Mouse (Mus musculus): ENCODE measurements around the gene Olfr1102. TPM values are rescaled to one million over a fixed set of nuclear protein-coding genes. Genes with fewer than 3 reads are reported as not detected.

Olfr1102 gene
- total RNA-seq (2017): not detected in 3 replicates

DNA sequence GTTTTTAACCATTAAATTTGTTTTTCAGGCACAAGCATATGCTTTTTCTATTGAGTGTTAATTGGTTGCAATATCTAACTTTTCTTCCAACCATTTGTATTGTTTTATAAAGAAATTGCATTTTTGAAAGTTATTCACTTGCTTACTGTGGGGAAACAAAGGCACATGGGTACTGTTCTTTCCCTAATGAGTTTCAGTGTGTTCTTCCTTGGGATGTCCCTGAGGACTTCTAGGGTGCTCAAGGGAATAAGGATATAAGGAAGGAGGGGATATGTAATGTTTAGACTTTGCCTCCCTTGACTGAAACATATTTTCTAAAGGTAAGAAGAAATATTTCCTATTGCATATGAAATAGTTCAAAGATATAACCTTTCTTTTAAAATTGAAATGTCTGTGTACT is at the start of gene Olfr1102:
Gene Olfr1102, plus strand, starts transcription at position 301 of the 400 bp plus-strand sequence.
- ATAC-seq (replicated peaks; ENCODE audit: insufficient number of reproducible peaks, low FRiP score, low TSS enrichment, poor library complexity, severe bottlenecking): no peak

- no peak for ATAC-seq (replicated peaks; ENCODE audit: insufficient number of reproducible peaks, low FRiP score, low TSS enrichment, poor library complexity, severe bottlenecking)
These were observed 37.6 kb upstream of the Olfr1102 start, which contains the start of gene Olfr1099 for GRCm38 (mm10) chr2:86960593-86960992. Gene Olfr1099 (minus strand): TSS chr2:86960693.

- ATAC-seq (replicated peaks; ENCODE audit: insufficient number of reproducible peaks, low FRiP score, low TSS enrichment, poor library complexity, severe bottlenecking): no peak
These were observed 18.3 kb upstream of the Olfr1102 start, which contains the start of gene Olfr1100 for GRCm38 (mm10) chr2:86979854-86980253. Gene Olfr1100 (minus strand): TSS chr2:86979954.

DNA sequence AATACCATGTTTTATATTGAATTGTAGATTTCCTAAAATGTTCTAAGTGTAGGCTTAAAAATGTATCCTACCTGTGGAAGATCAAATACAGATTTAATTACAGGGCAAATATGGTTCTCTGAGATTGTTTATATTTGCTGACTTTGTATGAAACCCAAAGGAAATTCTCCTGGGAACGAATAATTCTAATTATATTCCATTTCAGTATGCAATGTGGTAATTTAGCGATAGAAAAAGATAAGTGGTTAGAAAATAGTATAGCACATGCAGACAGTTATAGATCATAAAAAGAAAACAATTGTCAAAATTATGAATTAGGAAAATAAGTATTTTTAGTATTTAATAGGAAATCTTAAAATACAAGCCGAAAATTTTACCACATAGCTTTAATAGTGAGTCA is 7.1 kb upstream of the Olfr1102 start, which contains the start of gene Olfr1101:
Gene Olfr1101, minus strand, starts transcription at position 101 of the 400 bp plus-strand sequence.
- no peak for ATAC-seq (replicated peaks; ENCODE audit: insufficient number of reproducible peaks, low FRiP score, low TSS enrichment, poor library complexity, severe bottlenecking)

DNA sequence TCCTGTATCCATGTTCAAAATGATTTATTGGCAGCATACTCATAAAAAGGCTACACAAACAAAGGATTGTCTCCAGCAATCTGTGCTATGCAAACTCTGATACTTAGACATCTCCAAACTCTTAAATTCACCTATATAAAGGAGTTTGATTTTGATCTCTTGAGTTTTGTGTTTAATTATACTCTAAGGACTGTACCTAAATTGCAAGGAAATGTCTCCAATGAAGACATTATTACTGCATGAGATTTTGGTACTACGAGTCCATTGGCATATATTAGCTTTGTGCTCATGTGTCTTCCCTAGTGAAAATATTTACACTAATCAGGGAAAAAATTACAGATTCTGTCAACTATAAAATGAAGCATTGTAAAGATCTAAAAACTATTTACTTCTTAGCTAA is 28.8 kb downstream of the Olfr1102 start, which contains the start of gene Olfr1104:
Gene Olfr1104, minus strand, starts transcription at position 101 of the 400 bp plus-strand sequence.
- ATAC-seq (replicated peaks; ENCODE audit: insufficient number of reproducible peaks, low FRiP score, low TSS enrichment, poor library complexity, severe bottlenecking): no peak

DNA sequence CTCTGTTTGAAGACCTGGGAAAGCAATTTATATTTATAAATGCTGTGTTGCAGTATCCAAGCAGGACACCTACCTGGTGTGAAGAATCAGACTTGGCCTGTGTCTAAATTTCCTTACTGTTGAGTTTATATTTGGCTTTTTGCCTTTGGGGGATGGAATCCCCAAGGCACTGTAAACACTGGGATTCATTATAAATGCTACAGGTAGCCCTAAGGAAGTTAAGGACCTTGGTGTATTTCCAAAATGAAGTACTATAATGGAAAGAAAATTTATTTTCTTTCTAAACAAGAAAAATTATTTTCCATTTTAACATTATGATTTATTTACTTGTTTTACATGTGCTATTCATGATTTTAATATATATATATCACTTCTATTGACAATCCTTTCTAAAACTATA is 38.2 kb downstream of the Olfr1102 start, which contains the start of gene Olfr1105:
Gene Olfr1105, minus strand, starts transcription at position 101 of the 400 bp plus-strand sequence.
- no peak for ATAC-seq (replicated peaks; ENCODE audit: insufficient number of reproducible peaks, low FRiP score, low TSS enrichment, poor library complexity, severe bottlenecking)

GRCm38 (mm10) chr2:87052173-87052572 is 54.0 kb downstream of the Olfr1102 start, which contains the start of gene Olfr1106:
Gene Olfr1106 (minus strand): TSS chr2:87052273.
- ATAC-seq (replicated peaks; ENCODE audit: insufficient number of reproducible peaks, low FRiP score, low TSS enrichment, poor library complexity, severe bottlenecking): no peak

Other genes with a start within 250 kb of the Olfr1102 start
- not detected in 3 replicates for gene Olfr1090, start 239.4 kb upstream of the Olfr1102 start, total RNA-seq (2017)
- gene Olfr1093, start 215.9 kb upstream of the Olfr1102 start, total RNA-seq (2017): not detected in 3 replicates
- gene Olfr141, start 188.4 kb upstream of the Olfr1102 start, total RNA-seq (2017): not detected in 3 replicates
- gene Olfr1094, start 173.7 kb upstream of the Olfr1102 start, total RNA-seq (2017): not detected in 3 replicates
- gene Olfr1095, start 146.7 kb upstream of the Olfr1102 start, total RNA-seq (2017): not detected in 3 replicates
- not detected in 3 replicates for gene Gm13723, start 123.6 kb upstream of the Olfr1102 start, total RNA-seq (2017)
- gene Olfr1097, start 106.2 kb upstream of the Olfr1102 start, total RNA-seq (2017): not detected in 3 replicates
- gene Olfr1098, start 73.9 kb upstream of the Olfr1102 start, total RNA-seq (2017): not detected in 3 replicates
- not detected in 3 replicates for gene Olfr1099, start 37.7 kb upstream of the Olfr1102 start, total RNA-seq (2017)
- not detected in 3 replicates for gene Olfr1100, start 18.4 kb upstream of the Olfr1102 start, total RNA-seq (2017)
- not detected in 3 replicates for gene Olfr1101, start 7.2 kb upstream of the Olfr1102 start, total RNA-seq (2017)
- not detected in 3 replicates for gene Olfr1104, start 28.7 kb downstream of the Olfr1102 start, total RNA-seq (2017)
- not detected in 3 replicates for gene Olfr1105, start 38.1 kb downstream of the Olfr1102 start, total RNA-seq (2017)
- gene Olfr1106, start 53.9 kb downstream of the Olfr1102 start, total RNA-seq (2017): not detected in 3 replicates
- not detected in 3 replicates for gene Olfr1107, start 77.4 kb downstream of the Olfr1102 start, total RNA-seq (2017)
- gene Olfr1109, start 97.6 kb downstream of the Olfr1102 start, total RNA-seq (2017): not detected in 3 replicates
- gene Olfr259, start 116.2 kb downstream of the Olfr1102 start, total RNA-seq (2017): not detected in 3 replicates
- not detected in 3 replicates for gene Olfr1110, start 141.9 kb downstream of the Olfr1102 start, total RNA-seq (2017)
- not detected in 3 replicates for gene Olfr1111, start 154.2 kb downstream of the Olfr1102 start, total RNA-seq (2017)
- gene Olfr1112, start 189.4 kb downstream of the Olfr1102 start, total RNA-seq (2017): not detected in 3 replicates
- gene Olfr1113, start 210.6 kb downstream of the Olfr1102 start, total RNA-seq (2017): not detected in 3 replicates
- gene Olfr1115, start 249.6 kb downstream of the Olfr1102 start, total RNA-seq (2017): not detected in 3 replicates